In genomic region chr6:122561005-122561404, GRCm38 (mm10) we compare ENCODE assay signal across 11 mouse cellular contexts. TPM values are rescaled to one million over a fixed set of nuclear protein-coding genes. Genes with fewer than 3 reads are reported as not detected.
DNase-seq lines count a peak whose midpoint lies in the region; ATAC-seq and TF ChIP-seq lines count a peak whose summit lies in the region.
"Had no signal": no experiment of that assay in that cellular context is flagged by ENCODE, and none has a peak within 500 bp of the region (broad histone marks: within the 10 kb centered on the region; RNA-seq: fewer than 3 reads in every experiment).

No protein-coding gene starts in this region.

- no peak for TF ChIP-seq CTCF in testis, adult 2 months (IDR thresholded peaks at IDR 0.05; ENCODE audit: control insufficient read depth, insufficient read depth, insufficient replicate concordance, low read depth, low read length)

- DNase-seq in heart, embryonic 10.5 days (ENCODE audit: low spot score) = no peak
- DNase-seq in testis, postnatal 14 days (ENCODE audit: low spot score) = no peak
- no peak for DNase-seq in liver, embryonic 13.5 days
- peak; percentile 45 for DNase-seq in testis, postnatal 10 days (ENCODE audit: low spot score)
- DNase-seq in embryo, embryonic 10 days (ENCODE audit: low spot score) = no peak
- no peak for DNase-seq in layer of hippocampus, adult 18-20 months (ENCODE audit: low spot score in 2 of 2)

- no peaks in the 10 kb centered on the region for H3K9me3 ChIP-seq in heart, embryonic 14.5 days (ENCODE audit: control insufficient read depth, low read length)
- no peaks in the 10 kb centered on the region for H3K9me3 ChIP-seq in heart, embryonic 10.5 days
- H3K9me3 ChIP-seq in liver, embryonic 13.5 days (replicated peaks) = no peaks in the 10 kb centered on the region

- H3K9ac ChIP-seq in heart, embryonic 14.5 days (ENCODE audit: low read length) = no peak overlapping the region
- H3K9ac ChIP-seq in liver, embryonic 13.5 days = no peak overlapping the region

- no peak for ATAC-seq in heart, embryonic 14.5 days (ENCODE audit: insufficient number of reproducible peaks, insufficient read depth, low FRiP score, low read depth)
- ATAC-seq in liver, embryonic 13.5 days (ENCODE audit: low read depth) = 0 out of 2 replicates have a peak, but pooled peaks have one; percentile 20

- TF ChIP-seq POLR2A in testis, adult 2 months (IDR thresholded peaks at IDR 0.05; ENCODE audit: control insufficient read depth, low read depth, low read length) = no peak

- peaks cover 14% of the 10 kb centered on the region for H3K27me3 ChIP-seq in heart, embryonic 14.5 days (ENCODE audit: control insufficient read depth, insufficient read depth, low read length)
- peaks cover 24% of the 10 kb centered on the region; the same call in 1 of the 2 replicates for H3K27me3 ChIP-seq in heart, embryonic 10.5 days (ENCODE audit: insufficient read depth, poor library complexity, severe bottlenecking)
- H3K27me3 ChIP-seq in testis, adult 2 months (ENCODE audit: control insufficient read depth, insufficient read depth, low read length) = no peaks in the 10 kb centered on the region
- H3K27me3 ChIP-seq in liver, embryonic 13.5 days = peaks cover 9% of the 10 kb centered on the region; the same call in 1 of the 2 replicates

- no peaks in the 10 kb centered on the region for H3K4me1 ChIP-seq in heart, embryonic 14.5 days (ENCODE audit: control insufficient read depth in 2 of 2, insufficient read depth in 2 of 2, low read length in 2 of 2)
- no peaks in the 10 kb centered on the region for H3K4me1 ChIP-seq in heart, embryonic 10.5 days
- peaks cover 7% of the 10 kb centered on the region for H3K4me1 ChIP-seq in testis, adult 2 months (ENCODE audit: control insufficient read depth, insufficient read depth, low read length)
- 0 out of 2 replicates have a peak, but pooled peaks cover 6% of the 10 kb centered on the region for H3K4me1 ChIP-seq in liver, embryonic 13.5 days (replicated peaks)

- H3K4me3 ChIP-seq in heart, embryonic 14.5 days (ENCODE audit: control insufficient read depth in 1 of 2, insufficient read depth in 1 of 2, low read depth in 1 of 2, low read length in 2 of 2) = no peak overlapping the region
- no peak overlapping the region for H3K4me3 ChIP-seq in heart, embryonic 10.5 days
- peak overlapping the region; percentile 21; the same call in 1 of the 2 replicates for H3K4me3 ChIP-seq in testis, adult 2 months (ENCODE audit: control insufficient read depth, low read depth, low read length)
- H3K4me3 ChIP-seq in liver, embryonic 13.5 days (replicated peaks) = no peak overlapping the region

- WGBS in heart, embryonic 14.5 days = 77% methylated on average over 20 of the region's 20 CpGs
- 72% methylated on average over 20 of the region's 20 CpGs for WGBS in heart, embryonic 10.5 days
- WGBS in liver, embryonic 13.5 days (ENCODE audit: insufficient replicate concordance) = 70% methylated on average over 20 of the region's 20 CpGs

- no peak overlapping the region for H3K27ac ChIP-seq in heart, embryonic 14.5 days (replicated peaks in 1 of 2; ENCODE audit: control insufficient read depth in 1 of 2, insufficient read depth in 1 of 2, low read depth in 2 of 2, low read length in 2 of 2)
- H3K27ac ChIP-seq in heart, embryonic 10.5 days = no peak overlapping the region
- no peak overlapping the region for H3K27ac ChIP-seq in testis, adult 2 months (ENCODE audit: control insufficient read depth, insufficient read depth, low read depth, low read length)
- no peak overlapping the region for H3K27ac ChIP-seq in liver, embryonic 13.5 days

- H3K4me2 ChIP-seq in heart, embryonic 14.5 days (ENCODE audit: low read length) = peak overlapping the region; percentile 48; the same call in 1 of the 2 replicates
- no peak overlapping the region for H3K4me2 ChIP-seq in liver, embryonic 13.5 days

- H3K36me3 ChIP-seq in heart, embryonic 14.5 days (ENCODE audit: control insufficient read depth, insufficient read depth, low read length) = no peaks in the 10 kb centered on the region
- no peaks in the 10 kb centered on the region for H3K36me3 ChIP-seq in heart, embryonic 10.5 days
- H3K36me3 ChIP-seq in testis, adult 2 months (ENCODE audit: control insufficient read depth, insufficient read depth, low read length) = no peaks in the 10 kb centered on the region
- no peaks in the 10 kb centered on the region for H3K36me3 ChIP-seq in liver, embryonic 13.5 days

RNA-seq across cellular contexts. Expression of gene Aicda, which starts 7.4 kb away (rescaled TPM):
- polyA plus RNA-seq in heart, embryonic 14.5 days (2014; fragmentation: Nextera tagmentation; extraction: Ambion mirVana) = not detected in 2 replicates
- not detected in 2 replicates for polyA plus RNA-seq in heart, embryonic 10.5 days (2016; fragmentation: Nextera tagmentation; extraction: Ambion mirVana)
- not detected in 2 replicates for polyA plus RNA-seq in testis, adult 2 months (2012; rRNA removed)
- polyA plus RNA-seq in liver, embryonic 13.5 days (2015; fragmentation: Nextera tagmentation; extraction: Ambion mirVana) = not detected in 2 replicates
- total RNA-seq in layer of hippocampus, adult 18-20 months (2021) = not detected
- total RNA-seq: gastrocnemius, postnatal 14 days; hematopoietic stem cell, adult 5-6 weeks had no signal

RNA-seq across cellular contexts. Expression of gene Apobec1, which starts 41.2 kb away (rescaled TPM):
- polyA plus RNA-seq in heart, embryonic 14.5 days (2014; fragmentation: Nextera tagmentation; extraction: Ambion mirVana) = 4.9 and 6.0 TPM in 2 replicates
- polyA plus RNA-seq in heart, embryonic 10.5 days (2016; fragmentation: Nextera tagmentation; extraction: Ambion mirVana) = 0.43 and 0.64 TPM in 2 replicates
- polyA plus RNA-seq in testis, adult 2 months (2012; rRNA removed) = 1.7 and 2.2 TPM in 2 replicates
- 2.8 and 3.8 TPM in 2 replicates for polyA plus RNA-seq in liver, embryonic 13.5 days (2015; fragmentation: Nextera tagmentation; extraction: Ambion mirVana)
- total RNA-seq in layer of hippocampus, adult 18-20 months (2021) = 1 to 10 TPM in 1 of 2 experiments, under 1 TPM in 1; 0.97 to 1.4 TPM

RNA-seq across cellular contexts. Expression of gene Gdf3, which starts 48.9 kb away (rescaled TPM):
- polyA plus RNA-seq in heart, embryonic 14.5 days (2014; fragmentation: Nextera tagmentation; extraction: Ambion mirVana) = 0.18 and 0.46 TPM in 2 replicates
- 0.06 and 1.1 TPM in 2 replicates for polyA plus RNA-seq in heart, embryonic 10.5 days (2016; fragmentation: Nextera tagmentation; extraction: Ambion mirVana)
- polyA plus RNA-seq in testis, adult 2 months (2012; rRNA removed) = 0.05 and 0.06 TPM in 2 replicates
- 5.4 and 5.6 TPM in 2 replicates for polyA plus RNA-seq in liver, embryonic 13.5 days (2015; fragmentation: Nextera tagmentation; extraction: Ambion mirVana)
- total RNA-seq in layer of hippocampus, adult 18-20 months (2021) = not detected
- total RNA-seq: gastrocnemius, postnatal 14 days had no signal
- polyA plus RNA-seq: brain, embryonic 14.5 days had no signal

RNA-seq across cellular contexts. Expression of gene Mfap5, which starts 55.4 kb away (rescaled TPM):
- 15.7 and 16.9 TPM in 2 replicates for polyA plus RNA-seq in heart, embryonic 14.5 days (2014; fragmentation: Nextera tagmentation; extraction: Ambion mirVana)
- polyA plus RNA-seq in heart, embryonic 10.5 days (2016; fragmentation: Nextera tagmentation; extraction: Ambion mirVana) = 1.6 and 2.3 TPM in 2 replicates
- polyA plus RNA-seq in testis, adult 2 months (2012; rRNA removed) = 6.5 and 13.1 TPM in 2 replicates
- polyA plus RNA-seq in liver, embryonic 13.5 days (2015; fragmentation: Nextera tagmentation; extraction: Ambion mirVana) = 0.42 and 0.58 TPM in 2 replicates
- not detected for total RNA-seq in layer of hippocampus, adult 18-20 months (2021)
- total RNA-seq: hematopoietic stem cell, adult 5-6 weeks had no signal
